ENCODE assay signal across 24 mouse cellular contexts in the genomic region with DNA sequence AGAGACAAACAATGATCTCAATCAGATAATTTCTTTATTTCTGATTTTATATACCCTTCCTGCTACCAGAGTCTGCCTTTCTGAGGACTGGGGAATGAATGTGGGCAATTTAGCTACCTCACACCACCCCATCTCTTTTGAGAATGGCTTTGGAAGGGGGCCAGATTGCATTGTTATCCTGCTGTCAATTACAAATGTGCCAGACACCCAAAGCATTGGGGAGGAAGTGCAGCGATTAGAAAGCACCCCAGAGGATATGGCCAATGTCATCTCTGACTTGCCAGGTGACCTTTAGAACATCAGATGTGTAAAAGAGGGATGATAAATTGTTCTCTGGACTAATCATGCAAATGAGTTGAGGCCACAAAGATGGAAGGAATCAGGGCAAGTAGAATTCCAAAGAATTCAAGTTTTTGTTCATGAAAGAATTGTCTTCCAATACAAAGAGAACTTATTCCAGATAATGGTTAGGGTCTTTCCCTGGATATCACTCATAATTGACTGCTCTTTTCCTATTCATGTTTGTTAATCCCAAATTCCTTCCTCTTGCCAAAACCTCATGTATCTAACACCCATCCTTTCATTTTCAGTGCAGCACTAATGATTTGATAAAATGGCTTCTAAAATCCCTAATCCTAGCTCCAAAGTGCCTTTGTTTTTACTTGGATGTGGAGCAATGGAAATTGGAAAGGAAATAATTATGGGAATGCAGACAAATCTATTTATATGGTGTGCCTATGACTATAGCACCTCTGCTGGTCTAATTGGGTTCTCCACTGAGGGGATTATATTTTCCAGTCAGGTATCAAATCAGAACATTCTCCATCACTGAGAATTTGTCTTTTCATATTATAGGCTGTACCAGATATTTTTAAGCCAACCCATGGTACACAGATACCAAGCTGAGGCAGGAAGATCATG.
DNase-seq lines count a peak whose midpoint lies in the region; ATAC-seq and TF ChIP-seq lines count a peak whose summit lies in the region.
"Had no signal": no experiment of that assay in that cellular context is flagged by ENCODE, and none has a peak within 500 bp of the region (broad histone marks: within the 10 kb centered on the region; RNA-seq: fewer than 3 reads in every experiment).

No protein-coding gene starts in this region.

- H3K4me3 ChIP-seq in forebrain, postnatal 0 days (ENCODE audit: low read depth, low read length): no peak overlapping the region
- H3K4me3 ChIP-seq: embryonic facial prominence, embryonic 10.5 days; hindbrain, embryonic 15.5 days; intestine, embryonic 15.5 days; limb, embryonic 10.5 days; liver, embryonic 15.5 days; myocyte; neural tube, embryonic 15.5 days had no signal

- H3K36me3 ChIP-seq in forebrain, postnatal 0 days (ENCODE audit: insufficient read depth): no peaks in the 10 kb centered on the region
- H3K36me3 ChIP-seq: embryonic facial prominence, embryonic 10.5 days; hindbrain, embryonic 15.5 days; intestine, embryonic 15.5 days; limb, embryonic 10.5 days; liver, embryonic 15.5 days; neural tube, embryonic 15.5 days had no signal

- WGBS in forebrain, postnatal 0 days: 9% methylated on average over 1 of the region's 1 CpGs

- no peak for TF ChIP-seq CTCF in forebrain, postnatal 0 days (IDR thresholded peaks at IDR 0.05; ENCODE audit: low read depth)

- peak; percentile 25; the same call in 1 of the 2 replicates for ATAC-seq in forebrain, postnatal 0 days
- ATAC-seq: CD4-positive, CD25-positive, alpha-beta regulatory T cell, adult 4 months; intestine, embryonic 15.5 days had no signal

- no peak overlapping the region for H3K4me2 ChIP-seq in forebrain, postnatal 0 days (ENCODE audit: low read depth)
- H3K4me2 ChIP-seq: hindbrain, embryonic 15.5 days; intestine, embryonic 15.5 days; liver, embryonic 15.5 days; neural tube, embryonic 15.5 days had no signal

- no peaks in the 10 kb centered on the region for H3K4me1 ChIP-seq in forebrain, postnatal 0 days (ENCODE audit: insufficient read depth)
- H3K4me1 ChIP-seq: embryonic facial prominence, embryonic 10.5 days; intestine, embryonic 15.5 days; limb, embryonic 10.5 days; liver, embryonic 15.5 days; neural tube, embryonic 15.5 days had no signal

- H3K27ac ChIP-seq in forebrain, postnatal 0 days (ENCODE audit: low read depth, low read length): no peak overlapping the region
- H3K27ac ChIP-seq: embryonic facial prominence, embryonic 10.5 days; hindbrain, embryonic 15.5 days; intestine, embryonic 15.5 days; limb, embryonic 10.5 days; liver, embryonic 15.5 days; neural tube, embryonic 15.5 days had no signal

- peak; percentile 20 to 51 for DNase-seq in cerebellum, postnatal 14 days
- no peak for DNase-seq in cerebellum, adult 8-10 months
- peak; percentile 18 to 21 for DNase-seq in layer of hippocampus, postnatal 10 days (ENCODE audit: low spot score in 2 of 2)
- DNase-seq in layer of hippocampus, postnatal 36 days: no peak
- DNase-seq in retina, postnatal 1 day: peak; percentile 4
- no peak for DNase-seq in retina, embryonic 14.5 days (ENCODE audit: low spot score)
- DNase-seq in forebrain, postnatal 0 days: peak; percentile 39
- DNase-seq in frontal cortex, postnatal 14 days (ENCODE audit: low spot score in 2 of 2): no peak
- DNase-seq: adrenal gland, postnatal 25 days; cerebellum, adult 11-12 months; kidney, adult 8-10 months; kidney, postnatal 25 days; liver; lung, postnatal 4 days; right cerebral cortex, postnatal 14 days; spleen, adult 18-20 months had no signal

- H3K9me3 ChIP-seq in forebrain, postnatal 0 days (ENCODE audit: low read length): no peaks in the 10 kb centered on the region
- H3K9me3 ChIP-seq: embryonic facial prominence, embryonic 10.5 days; hindbrain, embryonic 15.5 days; intestine, embryonic 15.5 days; limb, embryonic 10.5 days; liver, embryonic 15.5 days; neural tube, embryonic 15.5 days had no signal

- H3K9ac ChIP-seq in forebrain, postnatal 0 days: no peak overlapping the region
- H3K9ac ChIP-seq: hindbrain, embryonic 15.5 days; intestine, embryonic 15.5 days; liver, embryonic 15.5 days; neural tube, embryonic 15.5 days had no signal

- H3K27me3 ChIP-seq in forebrain, postnatal 0 days (ENCODE audit: insufficient read depth, low read length): no peaks in the 10 kb centered on the region
- H3K27me3 ChIP-seq: hindbrain, embryonic 15.5 days; intestine, embryonic 15.5 days; liver, embryonic 15.5 days; neural tube, embryonic 15.5 days had no signal

Comparison
In these comparisons a context has a peak if more than half of its experiments do, and no peak if none do; other contexts are left out.
1. DNase-seq: peak in cerebellum, postnatal 14 days (2 of 2), layer of hippocampus, postnatal 10 days (2 of 2), retina, postnatal 1 day (single experiment) and forebrain, postnatal 0 days (single experiment); none in cerebellum, adult 8-10 months (single experiment), layer of hippocampus, postnatal 36 days (0 of 2), retina, embryonic 14.5 days (single experiment) and frontal cortex, postnatal 14 days (0 of 2).